Mouse (Mus musculus) forebrain, embryonic 14.5 days (tissue): ENCODE data around the gene Ube2e2. TPM values are rescaled to one million over a fixed set of nuclear protein-coding genes. Genes with fewer than 3 reads are reported as not detected.

Source experiments
- ATAC-seq: fragments of 200-750 bp; cut with Nextera tagmentation; 2 replicates; pipeline ENCODE4 v1.8.0; 2017; ENCODE audit warnings: mild to moderate bottlenecking, moderate library complexity
- DNase-seq: peaks from one replicate; pipeline ENCODE4 v3.0.0-alpha.2; 2015; ENCODE audit warnings: low spot score
- H3K27ac ChIP-seq: fragments of 300-500 bp; sonication (generic); 2 replicates; pipeline ENCODE4 v1.5.1; 2014; ENCODE audit warnings: low read depth, mild to moderate bottlenecking, control low read depth, low read length, moderate library complexity
- H3K27me3 ChIP-seq: fragments of 300-500 bp; sonication (generic); replicated peaks from 2 replicates; pipeline ENCODE4 v1.6.1; 2014; ENCODE audit warnings: low read length, control low read depth, mixed read lengths; ENCODE audit not compliant: control insufficient read depth, insufficient read depth
- H3K36me3 ChIP-seq: fragments of 300-500 bp; sonication (generic); 2 replicates; pipeline ENCODE4 v1.6.1; 2014; ENCODE audit warnings: low read length, control low read depth; ENCODE audit not compliant: control insufficient read depth, insufficient read depth
- H3K4me1 ChIP-seq: fragments of 300-500 bp; sonication (generic); 2 replicates; pipeline ENCODE4 v1.6.1; 2014; ENCODE audit warnings: antibody characterized with exemption, low read length, control low read depth; ENCODE audit not compliant: control insufficient read depth, insufficient read depth
- H3K4me2 ChIP-seq: fragments of 300-500 bp; sonication (generic); 2 replicates; pipeline ENCODE4 v1.6.1; 2014; ENCODE audit warnings: mild to moderate bottlenecking, control low read depth, low read length
- H3K4me3 ChIP-seq: fragments of 300-500 bp; sonication (generic); 2 replicates; pipeline ENCODE4 v1.5.1; 2014; ENCODE audit warnings: low read depth, low read length, control low read depth
- H3K9ac ChIP-seq: fragments of 300-500 bp; sonication (generic); 2 replicates; pipeline ENCODE4 v1.6.1; 2014; ENCODE audit warnings: mild to moderate bottlenecking, low read length, control low read depth, moderate library complexity
- H3K9me3 ChIP-seq: fragments of 300-500 bp; sonication (generic); replicated peaks from 2 replicates; pipeline ENCODE4 v1.6.1; 2016; ENCODE audit warnings: low read length, control low read depth, mixed read lengths; ENCODE audit not compliant: control insufficient read depth
- WGBS: fragments of 180-500 bp; shearing (Covaris S2); extraction: QIAGEN DNeasy Blood & Tissue Kit; methylation state at CpG from one replicate; pipeline ENCODE4 v1.1.7; 2014; 5-methylcytosine and 5-hydroxymethylcytosine counted together
- polyA plus RNA-seq: library from polyadenylated mRNA; unstranded; fragments of >200 nt; fragmentation: Nextera tagmentation; extraction: Ambion mirVana; gene quantifications from 2 replicates; pipeline ENCODE4 v1.2.1, GENCODE M21; 2014

The Ube2e2 gene
- 92.6 and 112 TPM in 2 replicates for polyA plus RNA-seq

DNA sequence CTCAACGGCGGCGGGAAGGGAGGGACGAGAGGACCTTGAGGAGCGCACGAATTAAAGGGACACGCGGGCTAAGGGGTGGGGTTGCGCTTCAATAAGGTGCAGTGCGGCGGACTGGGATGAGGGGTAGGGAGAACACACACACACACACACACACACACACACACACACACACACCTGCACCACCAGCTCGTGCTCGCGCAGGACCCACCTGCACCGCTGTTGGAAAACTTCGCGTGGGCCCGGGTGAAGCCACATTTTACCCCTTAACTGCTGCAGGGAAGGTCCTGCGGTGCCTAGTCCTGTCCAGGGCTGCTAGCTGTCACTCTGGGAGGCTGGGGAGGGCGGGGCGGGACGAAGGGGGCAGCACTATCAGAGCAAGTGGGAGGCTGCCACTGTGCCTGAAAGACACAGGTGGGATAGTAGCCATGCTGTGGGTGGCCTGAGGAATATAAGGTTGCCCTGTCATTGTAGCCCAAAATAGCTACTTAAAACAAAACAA lies at the start of gene Ube2e2:
Ube2e2 (minus strand) TSS at position 321 of the 499 bp plus-strand sequence.
- under 1% methylated on average over 20 of the region's 22 CpGs for WGBS
- Histone ChIP-seq H3K27ac (peak within 1 kb of the TSS; percentile 70; the same call in 1 of the 2 replicates), H3K4me1 (no peaks in the 10 kb centered on the region), H3K4me3 (peak within 1 kb of the TSS; percentile 60), H3K4me2 (peak within 1 kb of the TSS; percentile 61), H3K9ac (peak within 1 kb of the TSS; percentile 77), H3K27me3 (no peaks in the 10 kb centered on the region), H3K9me3 (no peaks in the 10 kb centered on the region), H3K36me3 (no peaks in the 10 kb centered on the region)
- ATAC-seq = peak; percentile 69
- no peak for DNase-seq

DNA sequence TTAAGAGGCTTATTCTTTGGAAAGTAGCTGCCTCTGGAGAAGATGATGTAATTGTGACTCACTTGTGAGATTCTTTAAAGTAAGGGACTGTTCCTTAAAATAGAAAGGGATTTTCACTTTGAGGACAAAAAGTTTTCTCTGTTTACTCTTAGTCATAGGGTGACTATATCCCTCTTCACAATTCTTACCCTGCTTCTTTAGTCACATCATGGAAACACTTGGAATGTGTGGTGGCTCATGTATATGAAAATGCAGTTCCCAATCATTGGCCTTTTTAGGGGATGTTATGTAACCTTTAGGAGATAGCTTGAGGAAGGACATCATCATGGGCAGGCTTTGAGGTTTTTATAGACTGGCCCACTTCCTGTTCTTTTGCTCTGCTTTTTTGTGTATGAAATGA lies 46.0 kb upstream of the Ube2e2 start:
- Histone ChIP-seq H3K4me2 (no peak overlapping the region), H3K4me3 (no peak overlapping the region), H3K4me1 (no peaks in the 10 kb centered on the region), H3K36me3 (no peaks in the 10 kb centered on the region), H3K27me3 (no peaks in the 10 kb centered on the region), H3K9me3 (no peaks in the 10 kb centered on the region), H3K27ac (no peak overlapping the region), H3K9ac (no peak overlapping the region)
- ATAC-seq (no peak), DNase-seq (no peak)

DNA sequence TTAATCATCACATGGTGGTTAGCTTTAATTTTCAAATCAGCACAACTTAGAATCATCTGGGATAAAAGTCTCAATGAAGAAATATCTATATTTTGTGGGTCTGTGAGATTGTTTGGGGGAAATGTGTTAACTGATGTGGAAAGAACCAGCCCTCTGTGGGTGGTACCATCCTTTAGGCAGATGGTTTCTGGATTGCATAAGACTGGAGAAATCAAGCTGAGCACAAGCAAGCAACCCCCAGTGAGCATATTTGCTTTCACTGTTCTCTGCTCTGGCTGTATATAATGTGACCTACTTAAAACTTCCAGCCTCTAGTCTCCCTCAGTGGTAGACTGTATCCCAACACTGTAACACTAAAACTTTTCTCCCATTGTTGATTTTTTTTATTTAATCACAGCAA lies 9.5 kb upstream of the Ube2e2 start:
- Histone ChIP-seq H3K4me1 (no peaks in the 10 kb centered on the region), H3K27me3 (no peaks in the 10 kb centered on the region), H3K4me2 (no peak overlapping the region), H3K9ac (no peak overlapping the region), H3K36me3 (no peaks in the 10 kb centered on the region), H3K9me3 (no peaks in the 10 kb centered on the region), H3K27ac (no peak overlapping the region), H3K4me3 (no peak overlapping the region)
- DNase-seq = no peak
- no peak for ATAC-seq

DNA sequence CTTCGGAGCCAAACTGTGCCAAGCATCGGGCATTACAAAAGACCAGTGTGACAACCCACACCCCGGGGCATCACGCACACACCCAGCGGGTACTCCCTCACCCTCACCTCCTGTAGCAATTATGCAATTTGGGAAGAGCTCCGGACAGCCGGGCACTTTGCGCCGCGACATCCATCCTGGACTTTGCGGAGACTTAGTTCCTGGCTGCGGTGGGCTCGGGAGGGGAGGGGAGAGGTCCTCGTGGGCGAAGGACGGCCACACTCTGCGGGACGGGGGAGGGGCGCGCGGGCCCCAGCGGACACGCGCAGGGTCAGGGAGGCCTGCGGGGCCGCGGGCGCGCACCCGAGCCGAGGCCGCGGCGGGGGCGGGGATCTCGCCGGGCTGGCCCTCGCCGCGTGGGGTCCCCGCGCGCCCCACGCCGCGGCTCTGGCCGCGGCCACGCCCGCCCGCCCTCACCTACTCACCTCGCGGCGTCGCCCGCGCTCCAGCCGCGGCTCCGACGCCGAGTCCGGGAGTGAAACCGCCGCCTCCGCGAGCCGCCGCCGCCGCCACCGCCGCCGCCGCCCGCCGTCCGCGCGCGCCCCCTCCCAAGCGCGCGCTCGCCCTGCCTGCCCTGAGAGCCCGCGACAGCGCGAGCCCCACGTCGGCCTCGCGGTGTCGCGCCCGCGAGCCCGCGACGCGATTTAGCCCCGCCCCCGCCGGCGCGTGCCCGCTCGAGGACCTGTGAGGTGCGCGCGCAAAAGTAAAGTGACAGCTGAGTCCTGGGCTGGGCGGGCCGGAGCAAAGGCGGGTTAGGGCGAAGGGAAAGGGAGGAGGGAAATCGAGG lies 733 bp downstream of the Ube2e2 start:
- peak overlapping the region; percentile 61 for H3K4me2 ChIP-seq
- no peaks in the 10 kb centered on the region for H3K27me3 ChIP-seq
- no peaks in the 10 kb centered on the region for H3K4me1 ChIP-seq
- peak overlapping the region; percentile 77 for H3K9ac ChIP-seq
- ATAC-seq (peak; percentile 90), DNase-seq (peak; percentile 93)
- H3K4me3 ChIP-seq = peak overlapping the region; percentile 60
- peak overlapping the region; percentile 70; the same call in 1 of the 2 replicates for H3K27ac ChIP-seq
- no peaks in the 10 kb centered on the region for H3K36me3 ChIP-seq
- WGBS = under 1% methylated on average over 79 of the region's 116 CpGs
- no peaks in the 10 kb centered on the region for H3K9me3 ChIP-seq

DNA sequence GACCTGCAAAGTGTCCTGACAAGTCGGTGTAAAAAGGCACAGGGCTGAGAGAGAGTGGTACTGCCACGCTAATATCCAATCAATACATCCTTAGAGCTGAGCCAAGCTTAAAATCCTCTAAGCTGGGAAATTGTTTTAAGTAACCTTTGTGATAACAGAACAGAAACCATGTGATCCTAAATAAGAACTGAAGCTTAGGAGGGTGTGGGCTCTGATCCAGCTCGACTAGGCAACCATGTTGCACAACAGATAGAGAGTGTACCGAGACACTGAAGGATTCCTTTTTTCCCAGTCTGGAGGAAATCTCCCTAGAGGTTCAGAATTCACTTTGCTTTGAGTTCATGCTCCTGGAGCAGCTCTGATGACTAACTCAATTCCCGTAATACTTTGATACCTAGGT lies 4.5 kb downstream of the Ube2e2 start:
- 88% methylated on average over 5 of the region's 5 CpGs for WGBS

DNA sequence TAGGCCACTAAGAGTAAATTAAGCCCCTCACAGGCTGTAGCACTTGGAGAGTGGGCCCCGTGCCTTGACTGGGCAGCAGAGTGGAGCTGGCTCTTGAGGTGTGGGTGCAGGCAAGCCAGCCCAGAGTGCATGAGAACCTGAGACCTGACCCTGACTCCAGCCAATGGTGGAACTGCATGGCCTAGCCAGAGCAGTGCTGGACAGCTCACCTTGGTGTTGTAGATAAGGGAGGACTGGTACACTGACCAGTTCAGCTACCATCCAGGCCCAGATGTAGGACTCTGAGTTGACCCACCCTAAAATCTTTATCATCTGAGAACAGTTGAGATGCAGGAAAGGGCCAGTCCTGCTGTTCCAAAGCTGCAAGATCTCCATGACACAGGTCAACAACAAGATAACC lies 11.6 kb downstream of the Ube2e2 start:
- no peaks in the 10 kb centered on the region for H3K4me1 ChIP-seq
- no peak overlapping the region for H3K9ac ChIP-seq
- no peaks in the 10 kb centered on the region for H3K27me3 ChIP-seq
- H3K9me3 ChIP-seq = no peaks in the 10 kb centered on the region
- no peak overlapping the region for H3K4me3 ChIP-seq
- no peaks in the 10 kb centered on the region for H3K36me3 ChIP-seq
- 76% methylated on average over 1 of the region's 1 CpGs for WGBS
- ATAC-seq (no peak), DNase-seq (no peak)
- no peak overlapping the region for H3K27ac ChIP-seq
- no peak overlapping the region for H3K4me2 ChIP-seq

More for the DNA sequence above, 4.5 kb downstream of the Ube2e2 start:
- no peaks in the 10 kb centered on the region for H3K36me3 ChIP-seq
- no peaks in the 10 kb centered on the region for H3K4me1 ChIP-seq
- no peaks in the 10 kb centered on the region for H3K9me3 ChIP-seq
- no peak for ATAC-seq
- H3K4me2 ChIP-seq = no peak overlapping the region
- no peaks in the 10 kb centered on the region for H3K27me3 ChIP-seq
- no peak overlapping the region for H3K27ac ChIP-seq
- DNase-seq = no peak
- no peak overlapping the region for H3K4me3 ChIP-seq
- H3K9ac ChIP-seq = no peak overlapping the region

DNA sequence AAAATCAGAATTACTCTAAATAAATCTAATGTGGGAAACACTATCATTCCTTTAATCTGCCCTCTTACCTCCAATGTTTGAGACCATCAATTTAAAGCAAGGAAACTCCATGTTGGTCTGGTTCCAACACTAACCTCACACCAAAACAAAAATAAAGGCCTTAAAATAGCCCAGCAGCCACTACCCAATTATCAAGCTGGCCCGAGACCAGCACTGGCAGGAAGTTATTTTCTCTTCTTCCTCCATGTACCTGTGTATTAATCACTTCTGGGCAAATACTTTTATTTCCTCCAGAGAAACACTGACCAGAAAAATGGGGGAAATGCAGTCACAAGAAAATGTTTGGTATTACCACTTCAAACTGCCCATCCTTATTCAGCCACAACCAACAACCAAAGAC lies 23.4 kb downstream of the Ube2e2 start:
- H3K27me3 ChIP-seq = no peaks in the 10 kb centered on the region
- H3K4me1 ChIP-seq = no peaks in the 10 kb centered on the region
- no peak for ATAC-seq
- no peak for DNase-seq
- no peak overlapping the region for H3K27ac ChIP-seq
- no peak overlapping the region for H3K4me3 ChIP-seq
- H3K4me2 ChIP-seq = no peak overlapping the region
- 82% methylated on average over 1 of the region's 1 CpGs for WGBS
- no peaks in the 10 kb centered on the region for H3K36me3 ChIP-seq
- H3K9me3 ChIP-seq = 0 out of 2 replicates have a peak, but pooled peaks cover 4% of the 10 kb centered on the region
- H3K9ac ChIP-seq = no peak overlapping the region

DNA sequence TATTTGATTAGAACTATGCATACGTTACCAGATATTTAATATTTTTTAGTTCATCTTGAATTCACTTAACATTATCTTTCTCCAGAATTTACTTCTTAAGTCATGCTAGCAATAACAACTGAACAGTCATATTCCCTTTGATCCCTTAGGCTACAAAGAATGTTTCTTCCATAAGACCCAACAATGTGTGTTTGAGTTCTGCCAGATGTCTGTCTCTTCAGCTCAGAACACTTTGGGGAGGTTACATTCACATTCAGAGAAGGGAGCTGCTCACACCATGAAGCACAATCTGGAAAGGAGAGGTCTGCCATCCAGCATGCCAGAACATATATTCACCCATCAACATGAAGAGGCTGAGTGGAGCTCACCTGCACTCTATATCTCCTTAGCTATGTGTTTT lies 65.4 kb downstream of the Ube2e2 start:
- H3K27me3 ChIP-seq = no peaks in the 10 kb centered on the region
- H3K4me1 ChIP-seq = no peaks in the 10 kb centered on the region
- no peaks in the 10 kb centered on the region for H3K9me3 ChIP-seq
- WGBS = 98% methylated on average over 1 of the region's 1 CpGs
- DNase-seq (no peak), ATAC-seq (no peak)
- no peaks in the 10 kb centered on the region for H3K36me3 ChIP-seq
- no peak overlapping the region for H3K4me2 ChIP-seq
- H3K9ac ChIP-seq = no peak overlapping the region
- H3K27ac ChIP-seq = no peak overlapping the region
- no peak overlapping the region for H3K4me3 ChIP-seq

DNA sequence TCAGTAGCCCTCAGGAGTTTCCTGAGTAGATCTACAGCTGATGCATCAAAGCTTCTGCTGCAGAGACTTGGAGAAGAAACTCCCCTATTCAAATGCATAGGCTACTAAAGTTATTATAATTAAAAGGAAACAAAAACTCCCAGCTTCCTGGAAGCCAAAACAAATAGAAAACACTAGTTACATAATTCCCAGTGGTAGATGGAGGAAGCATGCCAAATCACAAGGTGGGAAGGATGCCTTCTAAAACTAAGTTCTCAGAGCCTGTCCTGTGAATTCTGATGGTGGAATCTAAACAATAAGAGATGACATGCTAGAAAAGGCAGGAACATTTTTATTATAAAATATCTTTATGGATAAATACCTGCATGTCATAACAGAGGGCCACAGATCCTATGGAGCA lies 67.3 kb downstream of the Ube2e2 start:
- H3K4me2 ChIP-seq = no peak overlapping the region
- DNase-seq = no peak
- no peak for ATAC-seq

More for the DNA sequence above, 67.3 kb downstream of the Ube2e2 start:
- H3K9ac ChIP-seq = no peak overlapping the region
- no peak overlapping the region for H3K27ac ChIP-seq
- no peaks in the 10 kb centered on the region for H3K36me3 ChIP-seq
- H3K4me3 ChIP-seq = no peak overlapping the region
- no peaks in the 10 kb centered on the region for H3K27me3 ChIP-seq
- H3K4me1 ChIP-seq = no peaks in the 10 kb centered on the region
- no peaks in the 10 kb centered on the region for H3K9me3 ChIP-seq
